Mouse (Mus musculus) testis, adult 2 months (tissue): Measurements from ENCODE around the gene Ankle1.

ENCODE experiments used
- CTCF ChIP-seq: fragments of 200-500 bp; IDR thresholded peaks from 2 replicates; pipeline ENCODE4 v1.5.1; 2012; ENCODE audit warnings: low read depth, mild to moderate bottlenecking, inconsistent platforms, low read length, moderate library complexity; ENCODE audit not compliant: control insufficient read depth, insufficient read depth, insufficient replicate concordance
- POLR2A ChIP-seq: fragments of 200-500 bp; IDR thresholded peaks from 2 replicates; pipeline ENCODE4 v1.6.1; 2012; ENCODE audit warnings: low read depth, mild to moderate bottlenecking, inconsistent platforms, low read length, moderate library complexity; ENCODE audit not compliant: control insufficient read depth

DNA sequence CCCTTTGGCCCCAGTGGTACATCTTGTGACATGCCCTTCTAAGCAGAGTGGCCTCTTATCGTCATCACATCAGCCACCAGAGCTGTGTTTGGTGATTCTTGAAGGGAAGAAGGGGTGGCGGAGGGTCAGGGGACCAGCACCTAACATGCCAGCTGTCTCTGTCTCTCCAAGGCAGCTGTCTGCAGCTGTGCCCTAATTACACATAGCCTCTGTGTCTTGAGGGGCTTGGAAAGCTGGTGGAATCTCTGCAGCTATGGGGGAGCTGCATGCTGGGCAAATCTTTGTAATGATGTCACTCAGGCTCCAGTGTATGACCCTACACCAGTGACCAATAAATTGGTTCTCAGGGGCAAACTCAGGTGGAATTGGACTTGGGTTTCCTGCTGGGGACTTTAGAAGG is 46.9 kb downstream of the Ankle1 start:
- no peak for TF ChIP-seq CTCF
- no peak for TF ChIP-seq POLR2A
